In genomic region chr13:21913854-21914253, GRCm38 (mm10) we compare ENCODE assay signal across 8 mouse cellular contexts. TPM values are rescaled to one million over a fixed set of nuclear protein-coding genes. Genes with fewer than 3 reads are reported as not detected.
DNase-seq lines count a peak whose midpoint lies in the region; ATAC-seq and TF ChIP-seq lines count a peak whose summit lies in the region.

No protein-coding gene starts in this region.

- H3K4me2 ChIP-seq in hindbrain, embryonic 16.5 days (ENCODE audit: low read length) = no peak overlapping the region; the same call in 1 of the 2 replicates
- H3K4me2 ChIP-seq in embryonic facial prominence, embryonic 14.5 days (ENCODE audit: low read depth, low read length) = peak overlapping the region; percentile 46
- peak overlapping the region; percentile 74 for H3K4me2 ChIP-seq in liver, embryonic 13.5 days

- peaks cover 22% of the 10 kb centered on the region for H3K4me1 ChIP-seq in hindbrain, embryonic 10.5 days (replicated peaks)
- H3K4me1 ChIP-seq in hindbrain, embryonic 16.5 days (ENCODE audit: control insufficient read depth, insufficient read depth, low read depth, low read length) = peaks cover 6% of the 10 kb centered on the region
- peaks cover 68% of the 10 kb centered on the region for H3K4me1 ChIP-seq in E14TG2a.4 (replicated peaks; ENCODE audit: low read depth, low read length)
- H3K4me1 ChIP-seq in embryonic facial prominence, embryonic 14.5 days (ENCODE audit: control insufficient read depth, insufficient read depth, low read length) = no peaks in the 10 kb centered on the region; the same call in 1 of the 2 replicates
- H3K4me1 ChIP-seq in liver, embryonic 13.5 days (replicated peaks) = peaks cover 69% of the 10 kb centered on the region

- no peak overlapping the region for H3K27ac ChIP-seq in hindbrain, embryonic 10.5 days
- H3K27ac ChIP-seq in hindbrain, embryonic 16.5 days (ENCODE audit: low read depth, low read length) = no peak overlapping the region
- no peak overlapping the region for H3K27ac ChIP-seq in embryonic facial prominence, embryonic 14.5 days (replicated peaks; ENCODE audit: low read depth, low read length)
- H3K27ac ChIP-seq in liver, embryonic 13.5 days = 0 out of 2 replicates have a peak overlapping the region, but pooled peaks have one; percentile 19

- H3K9ac ChIP-seq in hindbrain, embryonic 16.5 days (ENCODE audit: low read depth, low read length) = no peak overlapping the region
- H3K9ac ChIP-seq in embryonic facial prominence, embryonic 14.5 days (ENCODE audit: low read depth, low read length) = 0 out of 2 replicates have a peak overlapping the region, but pooled peaks have one; percentile 37
- H3K9ac ChIP-seq in liver, embryonic 13.5 days = peak overlapping the region; percentile 68

- no peaks in the 10 kb centered on the region for H3K9me3 ChIP-seq in hindbrain, embryonic 10.5 days
- no peaks in the 10 kb centered on the region for H3K9me3 ChIP-seq in hindbrain, embryonic 16.5 days (ENCODE audit: control insufficient read depth, low read length)
- H3K9me3 ChIP-seq in E14TG2a.4 (ENCODE audit: low read length) = no peaks in the 10 kb centered on the region
- H3K9me3 ChIP-seq in embryonic facial prominence, embryonic 14.5 days (ENCODE audit: control insufficient read depth, low read length) = no peaks in the 10 kb centered on the region
- no peaks in the 10 kb centered on the region for H3K9me3 ChIP-seq in liver, embryonic 13.5 days (replicated peaks)

- 3% methylated on average over 8 of the region's 8 CpGs for WGBS in hindbrain, embryonic 10.5 days
- WGBS in hindbrain, embryonic 16.5 days = 17% methylated on average over 8 of the region's 8 CpGs
- 22% methylated on average over 8 of the region's 8 CpGs for WGBS in embryonic facial prominence, embryonic 14.5 days
- 4% methylated on average over 8 of the region's 8 CpGs for WGBS in liver, embryonic 13.5 days (ENCODE audit: insufficient replicate concordance)

- no peak for TF ChIP-seq CTCF in E14TG2a.4 (conservative IDR thresholded peaks at IDR 0.05; ENCODE audit: low read length)

- DNase-seq in hindbrain, embryonic 10.5 days (ENCODE audit: low spot score) = no peak
- DNase-seq in embryonic facial prominence, embryonic 14.5 days (ENCODE audit: low spot score) = no peak
- no peak for DNase-seq in liver, embryonic 13.5 days
- no peak for DNase-seq in thymus, postnatal 36 days
- no peak for DNase-seq in gastrocnemius, postnatal 4 days (ENCODE audit: low spot score in 2 of 2)

- no peaks in the 10 kb centered on the region for H3K36me3 ChIP-seq in hindbrain, embryonic 10.5 days
- H3K36me3 ChIP-seq in hindbrain, embryonic 16.5 days (ENCODE audit: control insufficient read depth, insufficient read depth, low read length) = no peaks in the 10 kb centered on the region
- no peaks in the 10 kb centered on the region for H3K36me3 ChIP-seq in E14TG2a.4 (ENCODE audit: insufficient read depth, low read length)
- no peaks in the 10 kb centered on the region for H3K36me3 ChIP-seq in embryonic facial prominence, embryonic 14.5 days (ENCODE audit: control insufficient read depth, insufficient read depth, low read length)
- H3K36me3 ChIP-seq in liver, embryonic 13.5 days = no peaks in the 10 kb centered on the region

- peak overlapping the region; percentile 47 for H3K4me3 ChIP-seq in hindbrain, embryonic 10.5 days
- H3K4me3 ChIP-seq in hindbrain, embryonic 16.5 days (ENCODE audit: low read length) = no peak overlapping the region
- H3K4me3 ChIP-seq in E14TG2a.4 (replicated peaks; ENCODE audit: low read length) = peak overlapping the region; percentile 81
- peak overlapping the region; percentile 27; the same call in 1 of the 2 replicates for H3K4me3 ChIP-seq in embryonic facial prominence, embryonic 14.5 days (ENCODE audit: low read depth, low read length)
- peak overlapping the region; percentile 57 for H3K4me3 ChIP-seq in liver, embryonic 13.5 days (replicated peaks)

- H3K27me3 ChIP-seq in hindbrain, embryonic 10.5 days (ENCODE audit: insufficient read depth, poor library complexity, severe bottlenecking) = peaks cover 30% of the 10 kb centered on the region
- peaks cover 25% of the 10 kb centered on the region for H3K27me3 ChIP-seq in hindbrain, embryonic 16.5 days (replicated peaks; ENCODE audit: control insufficient read depth, insufficient read depth, low read length)
- 0 out of 2 replicates have a peak, but pooled peaks cover 3% of the 10 kb centered on the region for H3K27me3 ChIP-seq in E14TG2a.4 (ENCODE audit: insufficient read depth, low read length)
- peaks cover 22% of the 10 kb centered on the region for H3K27me3 ChIP-seq in embryonic facial prominence, embryonic 14.5 days (replicated peaks; ENCODE audit: control insufficient read depth, insufficient read depth, low read length)
- peaks cover 8% of the 10 kb centered on the region for H3K27me3 ChIP-seq in liver, embryonic 13.5 days

- ATAC-seq in hindbrain, embryonic 16.5 days = no peak
- ATAC-seq in embryonic facial prominence, embryonic 14.5 days (ENCODE audit: low read depth) = no peak
- no peak; the same call in 1 of the 2 replicates for ATAC-seq in liver, embryonic 13.5 days (ENCODE audit: low read depth)
- ATAC-seq in megakaryocyte-erythroid progenitor cell, adult 5-6 weeks (replicated peaks; ENCODE audit: low FRiP score, low TSS enrichment, poor library complexity, severe bottlenecking) = no peak

RNA-seq across cellular contexts. Expression of gene Zfp184, which starts 31.0 kb away (rescaled TPM):
- 20.6 and 24.7 TPM in 2 replicates for polyA plus RNA-seq in hindbrain, embryonic 10.5 days (2016; fragmentation: Nextera tagmentation; extraction: Ambion mirVana)
- 10.6 and 12.4 TPM in 2 replicates for polyA plus RNA-seq in hindbrain, embryonic 16.5 days (2015; fragmentation: Nextera tagmentation; extraction: Ambion mirVana)
- 7.6 and 8.9 TPM in 2 replicates for polyA plus RNA-seq in embryonic facial prominence, embryonic 14.5 days (2014; fragmentation: Nextera tagmentation; extraction: Ambion mirVana)
- 0.89 and 1.0 TPM in 2 replicates for polyA plus RNA-seq in liver, embryonic 13.5 days (2015; fragmentation: Nextera tagmentation; extraction: Ambion mirVana)
- total RNA-seq in megakaryocyte-erythroid progenitor cell, adult 5-6 weeks (2014; fragmentation: Nextera tagmentation) = 1.5 and 2.5 TPM in 2 replicates
- 3.1 and 10.7 TPM in 2 replicates for total RNA-seq in megakaryocyte-erythroid progenitor cell, adult 5-6 weeks (2017)
- total RNA-seq in gastrocnemius, postnatal 4 days (2021) = 1 to 10 TPM; 1.4 to 2.6 TPM
